Mouse (Mus musculus): ENCODE results near the gene Chat. TPM values are rescaled to one million over a fixed set of nuclear protein-coding genes. Genes with fewer than 3 reads are reported as not detected.
A peak's percentile ranks its signal among the peaks of the same experiment; 100 is the strongest.

The Chat gene
- total RNA-seq (2021) (not detected), polyA plus RNA-seq (2012; rRNA removed) (0.20 and 0.23 TPM in 2 replicates)
- long read RNA-seq: 0 reads

DNA sequence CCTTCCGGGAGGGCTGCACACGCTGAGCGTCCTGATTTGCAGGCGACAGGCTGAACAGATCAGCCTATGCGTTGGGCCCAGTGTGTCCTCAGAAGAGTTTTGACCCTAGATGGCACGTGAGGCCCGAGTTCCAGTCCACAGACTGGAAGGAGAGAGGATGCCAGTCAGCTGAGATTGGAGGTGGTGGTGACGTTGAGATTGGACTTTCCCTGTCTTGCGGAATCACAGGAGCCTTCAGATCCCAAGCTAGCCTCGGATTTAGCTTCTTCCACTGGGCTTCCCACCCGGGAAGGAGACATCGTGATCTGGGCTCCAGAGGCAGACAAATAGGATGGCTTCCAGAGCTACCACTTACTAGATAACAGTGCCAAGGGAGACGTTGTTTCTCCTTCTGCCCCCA lies at the start of gene Chat:
Gene Chat, minus strand, starts transcription at position 101 of the 400 bp plus-strand sequence.
- Histone ChIP-seq H3K9ac (ENCODE audit: low read depth, low read length) (no peak within 1 kb of the TSS), H3K36me3 (ENCODE audit: control insufficient read depth, insufficient read depth, low read length) (no peaks in the 10 kb centered on the region), H3K79me2 (replicated peaks; ENCODE audit: control insufficient read depth, insufficient read depth, low read length) (no peaks in the 10 kb centered on the region), H3K4me1 (ENCODE audit: control insufficient read depth, insufficient read depth, low read length) (no peaks in the 10 kb centered on the region), H3K4me3 (no peak within 1 kb of the TSS), H3K27ac (no peak within 1 kb of the TSS), H3K27me3 (ENCODE audit: control insufficient read depth, insufficient read depth, low read length) (peaks cover 24% of the 10 kb centered on the region)
- DNase-seq: no peak
- 16% methylated on average over 13 of the region's 13 CpGs for WGBS
- intact Hi-C loops (cut with DNase I): loop anchor here (5.0 kb wide), 1 partner anchor 144 kb away; the partner anchor contains the start of gene Ogdhl
- no peak for TF ChIP-seq POLR2A (IDR thresholded peaks at IDR 0.05; ENCODE audit: insufficient read depth, low read depth, low read length)
- no peak for TF ChIP-seq EP300 (IDR thresholded peaks at IDR 0.05; ENCODE audit: insufficient read depth, low read depth, low read length)

DNA sequence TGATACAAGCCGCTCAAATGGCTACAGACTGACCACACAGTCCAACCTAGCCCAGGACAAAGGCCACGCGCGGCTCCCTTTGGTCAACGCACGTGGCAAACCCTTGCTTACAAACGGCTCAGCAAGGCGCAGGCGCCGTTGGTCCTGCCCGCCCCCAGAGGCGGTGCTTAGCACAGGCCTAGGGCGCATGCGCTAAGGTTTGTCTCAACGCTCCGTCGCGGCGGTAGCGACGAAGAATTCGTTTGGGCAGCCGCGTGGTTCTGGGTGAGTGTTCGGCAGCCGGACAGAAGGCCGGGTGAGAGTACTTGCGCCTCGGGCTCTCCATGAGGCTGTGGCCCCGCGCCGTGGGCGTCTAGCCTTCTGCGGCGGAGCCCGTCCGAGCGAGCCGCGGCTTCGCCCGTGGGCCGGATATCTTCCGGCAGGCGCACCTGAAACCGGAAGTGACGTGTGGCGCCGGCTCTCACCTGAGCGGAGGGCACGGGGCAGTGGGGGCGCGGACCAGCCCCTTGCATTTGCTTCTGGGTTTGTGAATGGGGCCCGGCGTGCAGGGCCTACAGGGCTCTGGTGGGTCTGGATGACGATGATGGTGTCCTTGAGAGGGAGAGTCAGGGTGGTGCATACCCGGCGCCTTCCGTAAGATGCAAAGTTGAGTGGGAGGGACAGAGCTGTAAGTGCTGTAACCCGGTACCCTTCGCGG lies 47.7 kb upstream of the Chat start, which contains the start of gene Ercc6:
Gene Ercc6, plus strand, starts transcription at position 186 of the 697 bp plus-strand sequence.
- TF ChIP-seq EP300 (IDR thresholded peaks at IDR 0.05; ENCODE audit: insufficient read depth, low read depth, low read length) (no peak), CTCF (IDR thresholded peaks at IDR 0.05) (peak; percentile 24), POLR2A (IDR thresholded peaks at IDR 0.05; ENCODE audit: insufficient read depth, low read depth, low read length) (peak; percentile 81)
- intact Hi-C loops (cut with DNase I): no loop called here
- Histone ChIP-seq H3K9ac (ENCODE audit: low read depth, low read length) (peak within 1 kb of the TSS; percentile 75), H3K27ac (peak within 1 kb of the TSS; percentile 86), H3K36me3 (ENCODE audit: control insufficient read depth, insufficient read depth, low read length) (no peaks in the 10 kb centered on the region), H3K4me3 (peak within 1 kb of the TSS; percentile 95), H3K79me2 (replicated peaks; ENCODE audit: control insufficient read depth, insufficient read depth, low read length) (0 out of 2 replicates have a peak, but pooled peaks cover 1% of the 10 kb centered on the region), H3K27me3 (ENCODE audit: control insufficient read depth, insufficient read depth, low read length) (no peaks in the 10 kb centered on the region), H3K4me1 (ENCODE audit: control insufficient read depth, insufficient read depth, low read length) (peaks cover 2% of the 10 kb centered on the region)
- WGBS: under 1% methylated on average over 62 of the region's 62 CpGs
- peak; percentile 95 to 97 for DNase-seq

DNA sequence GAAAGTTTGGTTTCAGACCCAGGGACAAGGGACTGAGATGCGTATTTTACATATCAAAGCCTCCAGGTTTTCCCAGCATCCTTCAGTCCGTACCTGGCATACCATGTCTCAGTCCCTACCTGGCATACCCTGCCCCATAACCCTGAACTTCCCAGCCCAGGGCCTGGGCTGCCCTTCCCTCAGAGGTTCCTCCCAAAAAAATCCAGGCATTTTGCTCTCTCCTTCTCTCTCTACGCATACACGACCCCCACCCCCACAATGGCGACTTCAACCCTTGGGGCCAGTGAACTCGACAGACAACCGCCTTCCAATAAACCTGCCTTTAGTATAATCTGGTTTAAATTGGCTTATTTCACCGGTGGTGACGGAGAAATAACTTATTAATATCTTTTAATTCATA lies 47.1 kb upstream of the Chat start:
- 43% methylated on average over 9 of the region's 9 CpGs for WGBS
- H3K27ac ChIP-seq: peak overlapping the region; percentile 86
- intact Hi-C loops (cut with DNase I): no loop called here
- no peak for TF ChIP-seq POLR2A (IDR thresholded peaks at IDR 0.05; ENCODE audit: insufficient read depth, low read depth, low read length)
- no peak for TF ChIP-seq EP300 (IDR thresholded peaks at IDR 0.05; ENCODE audit: insufficient read depth, low read depth, low read length)
- no peak for TF ChIP-seq CTCF (IDR thresholded peaks at IDR 0.05)
- peaks cover 2% of the 10 kb centered on the region for H3K4me1 ChIP-seq (ENCODE audit: control insufficient read depth, insufficient read depth, low read length)
- no peak for DNase-seq
- H3K27me3 ChIP-seq (ENCODE audit: control insufficient read depth, insufficient read depth, low read length): no peaks in the 10 kb centered on the region
- H3K9ac ChIP-seq (ENCODE audit: low read depth, low read length): no peak overlapping the region
- H3K79me2 ChIP-seq (replicated peaks; ENCODE audit: control insufficient read depth, insufficient read depth, low read length): 0 out of 2 replicates have a peak, but pooled peaks cover 1% of the 10 kb centered on the region
- H3K4me3 ChIP-seq: peak overlapping the region; percentile 95
- no peaks in the 10 kb centered on the region for H3K36me3 ChIP-seq (ENCODE audit: control insufficient read depth, insufficient read depth, low read length)

DNA sequence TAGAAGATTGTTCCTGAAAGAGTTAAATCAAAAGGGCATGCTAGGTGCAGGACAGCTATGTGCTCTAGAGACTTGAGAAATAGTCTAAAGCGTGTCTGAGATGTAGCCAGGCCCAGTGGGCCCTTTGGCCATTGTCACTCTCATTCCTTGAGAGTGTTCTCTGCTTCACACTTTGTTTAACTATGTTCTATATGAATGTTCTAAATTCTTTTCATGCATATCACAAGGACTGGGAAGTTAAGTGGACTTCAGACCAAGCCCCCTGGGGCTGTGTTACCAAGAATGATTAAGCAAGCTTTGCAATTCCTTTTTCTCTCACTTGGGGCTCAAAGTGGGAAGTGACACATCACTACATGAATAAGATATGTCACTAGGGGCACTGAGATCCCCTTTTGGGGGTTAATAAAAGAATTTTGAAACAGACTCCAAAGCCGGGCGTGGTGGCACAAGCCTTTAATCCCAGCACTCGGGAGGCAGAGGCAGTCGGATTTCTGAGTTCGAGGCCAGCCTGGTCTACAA lies 43.7 kb upstream of the Chat start:
- TF ChIP-seq EP300 (IDR thresholded peaks at IDR 0.05; ENCODE audit: insufficient read depth, low read depth, low read length): no peak
- TF ChIP-seq CTCF (IDR thresholded peaks at IDR 0.05): no peak
- no peak for TF ChIP-seq POLR2A (IDR thresholded peaks at IDR 0.05; ENCODE audit: insufficient read depth, low read depth, low read length)
- Histone ChIP-seq H3K36me3 (ENCODE audit: control insufficient read depth, insufficient read depth, low read length) (no peaks in the 10 kb centered on the region), H3K9ac (ENCODE audit: low read depth, low read length) (no peak overlapping the region), H3K4me3 (no peak overlapping the region), H3K4me1 (ENCODE audit: control insufficient read depth, insufficient read depth, low read length) (no peaks in the 10 kb centered on the region; the same call in 1 of the 2 replicates), H3K27ac (no peak overlapping the region), H3K79me2 (replicated peaks; ENCODE audit: control insufficient read depth, insufficient read depth, low read length) (no peaks in the 10 kb centered on the region), H3K27me3 (ENCODE audit: control insufficient read depth, insufficient read depth, low read length) (no peaks in the 10 kb centered on the region)
- WGBS: 82% methylated on average over 6 of the region's 6 CpGs
- intact Hi-C loops (cut with DNase I): no loop called here
- no peak for DNase-seq

DNA sequence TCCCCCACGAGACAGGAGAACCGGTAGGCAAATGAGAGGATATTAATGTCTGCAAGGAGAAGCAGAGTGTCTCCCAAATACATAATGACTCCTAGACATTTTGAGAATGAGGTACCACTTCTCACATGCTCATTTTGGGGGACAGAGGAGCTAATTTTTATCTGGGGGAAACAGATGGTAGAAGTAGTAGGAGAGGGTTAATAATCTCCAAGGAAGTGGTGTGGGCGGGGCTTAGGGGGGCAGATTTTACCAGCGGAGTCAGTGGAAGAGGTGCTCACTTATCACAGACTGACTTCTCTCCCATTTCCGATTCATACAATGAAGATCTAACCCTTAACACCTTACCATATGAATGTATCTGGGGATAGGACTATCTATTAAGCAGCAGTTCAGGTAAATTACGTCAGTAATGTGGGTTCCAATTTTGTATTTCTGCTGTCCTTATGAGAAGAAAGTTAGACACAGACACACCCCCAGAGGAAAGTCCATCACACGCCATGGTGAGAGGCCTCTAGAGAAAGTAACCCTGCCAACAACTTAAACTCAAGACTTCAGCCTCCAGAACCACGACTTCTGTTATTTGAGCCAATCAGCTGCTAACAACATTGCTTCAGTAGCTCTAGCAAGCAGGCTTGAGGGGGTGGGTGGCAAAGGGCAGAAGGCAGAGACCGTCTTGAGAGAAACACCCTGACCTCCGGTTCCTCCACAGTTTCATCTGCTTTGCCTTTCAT lies 42.5 kb upstream of the Chat start:
- Histone ChIP-seq H3K4me1 (ENCODE audit: control insufficient read depth, insufficient read depth, low read length) (no peaks in the 10 kb centered on the region), H3K27ac (no peak overlapping the region), H3K27me3 (ENCODE audit: control insufficient read depth, insufficient read depth, low read length) (no peaks in the 10 kb centered on the region), H3K79me2 (replicated peaks; ENCODE audit: control insufficient read depth, insufficient read depth, low read length) (no peaks in the 10 kb centered on the region), H3K9ac (ENCODE audit: low read depth, low read length) (no peak overlapping the region), H3K36me3 (ENCODE audit: control insufficient read depth, insufficient read depth, low read length) (no peaks in the 10 kb centered on the region), H3K4me3 (no peak overlapping the region)
- intact Hi-C loops (cut with DNase I): no loop called here
- no peak for DNase-seq
- WGBS: 40% methylated on average over 10 of the region's 10 CpGs
- no peak for TF ChIP-seq EP300 (IDR thresholded peaks at IDR 0.05; ENCODE audit: insufficient read depth, low read depth, low read length)
- no peak for TF ChIP-seq POLR2A (IDR thresholded peaks at IDR 0.05; ENCODE audit: insufficient read depth, low read depth, low read length)
- TF ChIP-seq CTCF (IDR thresholded peaks at IDR 0.05): no peak

All from heart, adult 2 months (tissue).